Mouse (Mus musculus) forebrain, embryonic 13.5 days (tissue): Measurements from ENCODE around the gene Map7. TPM values are rescaled to one million over a fixed set of nuclear protein-coding genes. Genes with fewer than 3 reads are reported as not detected.

Experiments used
- ATAC-seq: fragments of 200-750 bp; cut with Nextera tagmentation; 2 replicates; pipeline ENCODE4 v1.8.0; 2017
- H3K27ac ChIP-seq: fragments of 300-500 bp; sonication (generic); 2 replicates; pipeline ENCODE4 v1.5.1; 2015; ENCODE audit warnings: inconsistent platforms, mild to moderate bottlenecking, moderate library complexity
- H3K27me3 ChIP-seq: fragments of 300-500 bp; sonication (generic); 2 replicates; pipeline ENCODE4 v1.6.1; 2015; ENCODE audit warnings: mild to moderate bottlenecking, inconsistent platforms
- H3K36me3 ChIP-seq: fragments of 300-500 bp; sonication (generic); 2 replicates; pipeline ENCODE4 v1.6.1; 2015; ENCODE audit warnings: mild to moderate bottlenecking, inconsistent platforms; ENCODE audit not compliant: poor library complexity, severe bottlenecking
- H3K4me1 ChIP-seq: fragments of 300-500 bp; sonication (generic); 2 replicates; pipeline ENCODE4 v1.6.1; 2015; ENCODE audit warnings: inconsistent platforms
- H3K4me2 ChIP-seq: fragments of 300-500 bp; sonication (generic); 2 replicates; pipeline ENCODE4 v1.6.1; 2015; ENCODE audit warnings: inconsistent platforms, mild to moderate bottlenecking, moderate library complexity
- H3K4me3 ChIP-seq: fragments of 300-500 bp; sonication (generic); 2 replicates; pipeline ENCODE4 v1.5.1; 2015; ENCODE audit warnings: mild to moderate bottlenecking, inconsistent platforms
- H3K9ac ChIP-seq: fragments of 300-500 bp; sonication (generic); 2 replicates; pipeline ENCODE4 v1.6.1; 2015; ENCODE audit warnings: mild to moderate bottlenecking, inconsistent platforms
- H3K9me3 ChIP-seq: fragments of 300-500 bp; sonication (generic); replicated peaks from 2 replicates; pipeline ENCODE4 v1.6.1; 2016; ENCODE audit warnings: inconsistent platforms
- WGBS: fragments of 180-500 bp; shearing (Covaris S2); methylation state at CpG from one replicate; pipeline ENCODE4 v1.1.7; 2015; 5-methylcytosine and 5-hydroxymethylcytosine counted together
- polyA plus RNA-seq: library from polyadenylated mRNA; unstranded; fragments of >200 nt; fragmentation: Nextera tagmentation; extraction: Ambion mirVana; gene quantifications from 2 replicates; pipeline ENCODE4 v1.2.1, GENCODE M21; 2015

Map7 gene
- 4.1 and 4.4 TPM in 2 replicates for polyA plus RNA-seq

- H3K27me3 ChIP-seq: peaks cover 50% of the 10 kb centered on the region
- peak within 1 kb of the TSS; percentile 68 for H3K4me3 ChIP-seq
- H3K27ac ChIP-seq: no peak within 1 kb of the TSS
- no peak; the same call in none of the 2 replicates for ATAC-seq
- H3K9me3 ChIP-seq: no peaks in the 10 kb centered on the region
- H3K4me1 ChIP-seq: peaks cover 17% of the 10 kb centered on the region
- H3K36me3 ChIP-seq: no peaks in the 10 kb centered on the region
- peak within 1 kb of the TSS; percentile 94 for H3K4me2 ChIP-seq
- H3K9ac ChIP-seq: peak within 1 kb of the TSS; percentile 66
- WGBS: 5% methylated on average over 49 of the region's 51 CpGs
Measured at GRCm38 (mm10) chr10:20148130-20148772, at the start of gene Map7. Gene Map7, plus strand, starts transcription at chr10:20148471.

DNA sequence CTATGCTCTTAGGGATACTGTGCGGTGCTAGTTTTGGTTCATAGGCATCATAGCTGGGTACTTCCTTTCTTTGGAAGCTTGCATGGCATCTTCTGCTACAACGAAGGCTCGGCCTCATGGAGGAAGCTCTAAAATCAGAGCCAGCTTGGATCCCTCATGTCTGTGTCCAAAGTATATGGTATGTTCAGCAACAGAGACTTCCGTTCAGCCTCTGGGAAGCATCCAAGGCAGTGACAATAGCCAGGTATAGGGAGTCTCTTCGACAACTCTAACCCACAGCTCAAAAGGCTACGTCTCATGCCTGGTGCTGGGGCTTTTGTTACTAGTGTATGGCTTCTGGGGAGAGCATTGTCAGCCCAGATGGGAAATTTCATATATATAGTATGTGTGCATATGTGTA lies 46.8 kb upstream of the Map7 start:
- no peaks in the 10 kb centered on the region for H3K36me3 ChIP-seq
- no peaks in the 10 kb centered on the region for H3K9me3 ChIP-seq
- no peak overlapping the region for H3K9ac ChIP-seq
- H3K27ac ChIP-seq: no peak overlapping the region
- no peak for ATAC-seq
- no peak overlapping the region for H3K4me2 ChIP-seq
- H3K27me3 ChIP-seq: no peaks in the 10 kb centered on the region
- 98% methylated on average over 6 of the region's 6 CpGs for WGBS
- H3K4me1 ChIP-seq: no peaks in the 10 kb centered on the region
- H3K4me3 ChIP-seq: no peak overlapping the region

DNA sequence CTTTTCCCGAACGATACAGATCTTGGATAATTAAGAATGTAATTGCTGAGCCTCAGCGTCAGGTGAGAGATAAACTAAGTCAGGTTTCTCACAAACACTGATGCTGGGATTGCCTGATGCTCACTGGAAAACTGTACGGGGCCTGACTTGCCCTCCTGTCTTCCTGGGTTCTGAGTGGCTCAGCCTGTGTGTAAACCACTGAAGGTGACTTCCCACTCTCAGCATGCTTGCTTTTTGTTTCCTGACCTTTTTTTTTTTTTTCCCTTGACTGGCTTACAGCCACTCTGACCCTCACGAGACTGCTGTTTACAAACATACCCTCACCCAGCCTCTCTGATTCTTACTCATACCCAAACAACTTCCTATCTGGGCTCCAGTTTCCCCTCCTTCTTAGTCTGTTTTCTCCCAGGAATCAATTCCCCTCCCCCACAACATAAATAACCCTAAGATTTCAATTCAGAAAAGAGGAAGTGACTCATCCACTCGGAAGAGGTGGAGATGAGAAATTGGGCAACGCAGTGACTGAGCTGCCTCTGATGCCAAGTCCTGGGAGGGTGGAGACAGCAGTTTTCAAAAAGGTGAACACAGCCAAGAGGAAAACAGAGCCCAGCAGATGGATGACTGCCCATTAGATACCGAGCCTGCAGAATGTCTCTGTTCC lies 43.9 kb upstream of the Map7 start:
- Histone ChIP-seq H3K4me1 (no peaks in the 10 kb centered on the region), H3K9ac (no peak overlapping the region), H3K4me3 (no peak overlapping the region), H3K36me3 (no peaks in the 10 kb centered on the region), H3K9me3 (no peaks in the 10 kb centered on the region), H3K4me2 (no peak overlapping the region), H3K27me3 (no peaks in the 10 kb centered on the region), H3K27ac (no peak overlapping the region)
- ATAC-seq: 0 out of 2 replicates have a peak, but pooled peaks have one; percentile 33
- 79% methylated on average over 8 of the region's 8 CpGs for WGBS

DNA sequence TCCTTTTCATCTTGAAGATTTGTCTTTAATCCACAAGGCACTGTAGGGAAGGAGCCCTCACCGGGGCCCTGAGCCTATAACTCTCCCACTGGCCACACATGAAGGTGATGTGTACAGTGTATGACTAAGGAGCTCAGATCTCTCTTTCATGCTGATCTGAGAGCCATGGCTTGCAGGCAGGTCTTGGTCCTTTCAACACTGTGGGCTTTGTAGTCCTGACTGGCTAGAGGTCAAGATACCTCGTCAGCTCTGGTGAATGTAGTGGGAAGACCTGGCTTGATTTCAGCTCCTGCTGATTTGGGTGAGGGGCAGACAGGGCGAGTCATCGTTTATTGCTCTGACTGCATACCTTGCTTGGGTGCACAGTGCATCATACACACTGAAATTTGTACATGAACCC lies 42.7 kb upstream of the Map7 start:
- WGBS: 77% methylated on average over 4 of the region's 4 CpGs
- no peak overlapping the region for H3K9ac ChIP-seq
- no peaks in the 10 kb centered on the region for H3K27me3 ChIP-seq
- H3K9me3 ChIP-seq: no peaks in the 10 kb centered on the region
- no peaks in the 10 kb centered on the region for H3K4me1 ChIP-seq
- H3K36me3 ChIP-seq: no peaks in the 10 kb centered on the region
- no peak overlapping the region for H3K4me3 ChIP-seq
- ATAC-seq: no peak
- H3K27ac ChIP-seq: no peak overlapping the region
- H3K4me2 ChIP-seq: no peak overlapping the region

DNA sequence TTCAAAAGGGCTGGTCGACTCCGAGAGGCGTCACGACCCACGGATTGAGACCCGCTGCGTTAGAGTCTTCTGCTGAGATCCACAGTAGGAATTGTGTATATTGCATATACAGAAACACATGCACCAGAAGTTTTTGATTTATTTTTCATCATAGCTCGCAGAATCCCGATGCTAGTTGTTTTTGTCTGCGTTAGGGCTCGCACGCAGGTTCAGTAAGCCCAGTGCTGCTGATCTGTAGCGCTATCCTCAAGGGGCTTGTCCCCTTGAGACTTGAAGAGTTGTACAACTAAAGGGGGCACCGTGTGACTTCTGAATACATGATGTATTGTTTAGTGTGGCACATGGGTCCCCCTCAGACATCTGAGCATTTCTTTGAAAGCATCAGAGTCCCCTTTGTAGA lies 41.2 kb upstream of the Map7 start:
- H3K27me3 ChIP-seq: no peaks in the 10 kb centered on the region
- H3K4me1 ChIP-seq: no peaks in the 10 kb centered on the region
- no peak overlapping the region for H3K4me2 ChIP-seq
- no peak for ATAC-seq
- no peak overlapping the region for H3K27ac ChIP-seq
- H3K9me3 ChIP-seq: no peaks in the 10 kb centered on the region
- no peaks in the 10 kb centered on the region for H3K36me3 ChIP-seq
- no peak overlapping the region for H3K4me3 ChIP-seq
- no peak overlapping the region for H3K9ac ChIP-seq
- WGBS: 94% methylated on average over 14 of the region's 14 CpGs

GRCm38 (mm10) chr10:20111508-20111907 lies 36.8 kb upstream of the Map7 start:
- 88% methylated on average over 5 of the region's 5 CpGs for WGBS
- no peaks in the 10 kb centered on the region for H3K9me3 ChIP-seq
- no peak overlapping the region for H3K4me3 ChIP-seq
- no peak overlapping the region for H3K27ac ChIP-seq
- no peak overlapping the region for H3K9ac ChIP-seq
- no peaks in the 10 kb centered on the region for H3K4me1 ChIP-seq
- no peaks in the 10 kb centered on the region for H3K36me3 ChIP-seq
- H3K4me2 ChIP-seq: no peak overlapping the region
- ATAC-seq: no peak
- H3K27me3 ChIP-seq: no peaks in the 10 kb centered on the region

DNA sequence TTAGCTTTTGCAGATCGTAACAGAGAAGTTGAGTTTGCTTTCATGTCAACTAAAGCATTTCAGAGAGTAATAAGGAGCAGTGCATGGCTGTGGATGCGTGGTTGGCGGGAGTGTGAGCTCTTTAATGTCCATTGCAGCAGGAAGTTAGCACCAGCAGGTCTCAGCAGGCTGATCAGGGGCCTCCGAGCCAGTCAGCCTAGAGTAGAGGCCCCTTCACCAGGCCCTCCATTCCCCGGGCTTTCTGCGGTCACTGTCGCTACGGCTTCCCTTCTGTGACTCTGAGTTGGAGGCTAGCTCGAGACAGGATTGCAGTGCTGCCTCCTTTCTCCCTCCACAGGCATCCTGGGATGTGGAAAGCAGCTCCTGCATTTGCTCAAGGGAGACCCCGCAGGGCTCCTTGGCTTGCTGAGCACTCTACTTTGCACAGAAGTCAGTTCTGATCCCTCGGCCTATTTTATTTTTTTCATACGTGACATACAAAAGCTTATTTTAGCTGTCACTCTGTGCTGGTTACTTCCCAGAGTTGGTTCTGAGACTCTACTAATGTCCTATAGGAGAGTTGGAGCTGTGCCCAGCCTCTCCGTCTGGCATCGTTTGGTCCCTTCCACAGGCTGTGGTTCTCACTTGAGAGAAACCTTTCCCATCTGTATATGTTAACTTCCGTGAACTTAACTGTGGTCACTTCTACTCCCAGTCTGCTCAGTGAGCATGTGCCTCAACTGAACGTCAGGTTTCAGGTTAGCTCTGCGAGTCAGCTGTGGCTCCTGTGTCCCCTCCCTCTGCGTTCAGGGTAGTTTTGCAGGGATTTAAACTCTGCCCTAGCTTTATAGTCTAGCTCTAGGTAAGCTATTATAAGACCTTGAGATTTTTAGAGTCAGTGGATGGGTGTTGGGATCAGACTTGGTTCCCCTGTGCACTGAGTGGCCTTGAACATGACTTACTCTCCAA lies 36.0 kb upstream of the Map7 start:
- H3K27ac ChIP-seq: no peak overlapping the region
- no peak overlapping the region for H3K4me3 ChIP-seq
- H3K27me3 ChIP-seq: no peaks in the 10 kb centered on the region
- H3K4me2 ChIP-seq: no peak overlapping the region
- H3K9me3 ChIP-seq: no peaks in the 10 kb centered on the region
- 87% methylated on average over 18 of the region's 18 CpGs for WGBS
- ATAC-seq: 0 out of 2 replicates have a peak, but pooled peaks have one; percentile 27
- no peak overlapping the region for H3K9ac ChIP-seq
- H3K36me3 ChIP-seq: no peaks in the 10 kb centered on the region
- no peaks in the 10 kb centered on the region for H3K4me1 ChIP-seq

GRCm38 (mm10) chr10:20119504-20120425 lies 28.5 kb upstream of the Map7 start:
- no peak overlapping the region for H3K4me3 ChIP-seq
- H3K9me3 ChIP-seq: no peaks in the 10 kb centered on the region
- no peak overlapping the region for H3K9ac ChIP-seq
- 0 out of 2 replicates have a peak, but pooled peaks cover 3% of the 10 kb centered on the region for H3K4me1 ChIP-seq
- no peak overlapping the region for H3K4me2 ChIP-seq
- H3K27me3 ChIP-seq: no peaks in the 10 kb centered on the region
- ATAC-seq: no peak
- 88% methylated on average over 15 of the region's 15 CpGs for WGBS
- H3K36me3 ChIP-seq: no peaks in the 10 kb centered on the region
- H3K27ac ChIP-seq: no peak overlapping the region

- 0 out of 2 replicates have a peak, but pooled peaks cover 3% of the 10 kb centered on the region for H3K4me1 ChIP-seq
- H3K9ac ChIP-seq: no peak overlapping the region
- no peak overlapping the region for H3K27ac ChIP-seq
- H3K36me3 ChIP-seq: no peaks in the 10 kb centered on the region
- no peak overlapping the region for H3K4me3 ChIP-seq
- H3K4me2 ChIP-seq: no peak overlapping the region
- no peaks in the 10 kb centered on the region for H3K27me3 ChIP-seq
- no peaks in the 10 kb centered on the region for H3K9me3 ChIP-seq
- no peak for ATAC-seq
- 84% methylated on average over 4 of the region's 4 CpGs for WGBS
Measured at GRCm38 (mm10) chr10:20121981-20122380, 26.3 kb upstream of the Map7 start.

DNA sequence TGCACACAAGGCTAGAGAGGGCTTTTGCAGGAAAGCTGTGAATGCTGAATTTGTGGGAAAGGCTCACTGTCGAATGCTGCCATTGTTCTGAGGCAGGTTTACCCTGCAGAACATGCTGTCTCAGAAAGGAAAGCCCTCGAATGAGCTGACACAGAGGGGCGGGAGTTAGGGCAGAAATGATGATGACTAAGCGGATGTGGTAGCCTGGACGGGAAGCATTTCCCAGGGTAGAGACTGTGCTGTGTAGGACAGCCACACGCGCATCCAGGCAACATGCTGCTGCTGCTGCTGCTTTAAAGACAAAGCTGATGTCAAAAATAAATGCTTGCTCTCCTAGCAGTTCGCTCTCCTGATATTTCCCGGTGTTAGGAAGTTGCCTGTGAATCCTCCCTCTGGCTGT lies 24.9 kb upstream of the Map7 start:
- no peak overlapping the region for H3K27ac ChIP-seq
- H3K9me3 ChIP-seq: no peaks in the 10 kb centered on the region
- WGBS: 53% methylated on average over 9 of the region's 9 CpGs
- ATAC-seq: no peak
- no peaks in the 10 kb centered on the region for H3K27me3 ChIP-seq
- H3K4me1 ChIP-seq: 0 out of 2 replicates have a peak, but pooled peaks cover 3% of the 10 kb centered on the region
- no peak overlapping the region for H3K4me2 ChIP-seq
- H3K9ac ChIP-seq: no peak overlapping the region
- H3K36me3 ChIP-seq: no peaks in the 10 kb centered on the region
- H3K4me3 ChIP-seq: no peak overlapping the region

DNA sequence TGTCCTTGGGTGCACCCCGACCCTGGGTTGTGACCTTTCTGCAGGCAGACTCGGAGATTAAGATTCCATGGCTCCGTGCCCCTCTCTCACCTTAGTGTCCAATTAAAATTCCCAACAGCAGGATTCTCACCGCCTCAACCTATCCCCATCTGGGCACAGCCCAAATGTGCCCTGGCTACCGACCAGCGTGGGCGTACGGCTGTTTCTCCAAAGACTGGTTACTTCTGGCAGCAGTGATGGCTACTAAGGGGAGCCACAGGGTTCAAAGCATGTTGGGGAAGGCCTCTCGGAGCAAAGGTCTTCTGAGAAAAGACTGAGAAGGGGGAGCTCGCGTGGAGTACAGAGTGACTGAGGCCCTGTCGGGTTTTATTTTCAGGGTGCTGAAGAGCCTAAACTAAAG lies 23.7 kb upstream of the Map7 start:
- Histone ChIP-seq H3K9ac (no peak overlapping the region), H3K9me3 (no peaks in the 10 kb centered on the region), H3K4me2 (no peak overlapping the region), H3K4me3 (no peak overlapping the region), H3K27me3 (no peaks in the 10 kb centered on the region), H3K36me3 (no peaks in the 10 kb centered on the region), H3K27ac (no peak overlapping the region), H3K4me1 (0 out of 2 replicates have a peak, but pooled peaks cover 3% of the 10 kb centered on the region)
- no peak for ATAC-seq
- WGBS: 83% methylated on average over 12 of the region's 12 CpGs
